ENCODE assay signal across 10 mouse cellular contexts in genomic region chr19:6532656-6533055, GRCm38 (mm10). TPM values are rescaled to one million over a fixed set of nuclear protein-coding genes. Genes with fewer than 3 reads are reported as not detected.
A peak's percentile ranks its signal among the peaks of the same experiment; 100 is the strongest.
DNase-seq lines count a peak whose midpoint lies in the region; ATAC-seq lines count a peak whose summit lies in the region.
"Had no signal": no experiment of that assay in that cellular context is flagged by ENCODE, and none has a peak within 500 bp of the region (broad histone marks: within the 10 kb centered on the region; RNA-seq: fewer than 3 reads in every experiment).

No protein-coding gene starts in this region.

- H3K4me1 ChIP-seq in embryonic facial prominence, embryonic 12.5 days, result peaks cover 27% of the 10 kb centered on the region
- H3K4me1 ChIP-seq in hindbrain, embryonic 13.5 days (replicated peaks), result peaks cover 75% of the 10 kb centered on the region
- H3K4me1 ChIP-seq in midbrain, embryonic 15.5 days, result peaks cover 56% of the 10 kb centered on the region

- H3K9me3 ChIP-seq in embryonic facial prominence, embryonic 12.5 days, result no peaks in the 10 kb centered on the region
- no peaks in the 10 kb centered on the region for H3K9me3 ChIP-seq in hindbrain, embryonic 13.5 days
- H3K9me3 ChIP-seq in midbrain, embryonic 15.5 days, result no peaks in the 10 kb centered on the region

- 7% methylated on average over 12 of the region's 13 CpGs for WGBS in embryonic facial prominence, embryonic 12.5 days
- WGBS in hindbrain, embryonic 13.5 days, result 8% methylated on average over 13 of the region's 13 CpGs
- WGBS in midbrain, embryonic 15.5 days, result 11% methylated on average over 12 of the region's 13 CpGs

- H3K4me2 ChIP-seq in embryonic facial prominence, embryonic 12.5 days (replicated peaks), result peak overlapping the region; percentile 73
- peak overlapping the region; percentile 64 for H3K4me2 ChIP-seq in hindbrain, embryonic 13.5 days
- H3K4me2 ChIP-seq in midbrain, embryonic 15.5 days, result peak overlapping the region; percentile 46

- H3K9ac ChIP-seq in embryonic facial prominence, embryonic 12.5 days, result no peak overlapping the region
- H3K9ac ChIP-seq in hindbrain, embryonic 13.5 days, result peak overlapping the region; percentile 76
- no peak overlapping the region for H3K9ac ChIP-seq in midbrain, embryonic 15.5 days
- H3K9ac ChIP-seq: liver, embryonic 14.5 days had no signal

- H3K36me3 ChIP-seq in embryonic facial prominence, embryonic 12.5 days, result no peaks in the 10 kb centered on the region
- H3K36me3 ChIP-seq in hindbrain, embryonic 13.5 days, result peaks cover 8% of the 10 kb centered on the region; the same call in 1 of the 2 replicates
- H3K36me3 ChIP-seq in midbrain, embryonic 15.5 days (replicated peaks), result no peaks in the 10 kb centered on the region

- peaks cover 51% of the 10 kb centered on the region for H3K27me3 ChIP-seq in embryonic facial prominence, embryonic 12.5 days
- no peaks in the 10 kb centered on the region for H3K27me3 ChIP-seq in hindbrain, embryonic 13.5 days
- no peaks in the 10 kb centered on the region for H3K27me3 ChIP-seq in midbrain, embryonic 15.5 days (replicated peaks)

- H3K4me3 ChIP-seq in embryonic facial prominence, embryonic 12.5 days, result 0 out of 2 replicates have a peak overlapping the region, but pooled peaks have one; percentile 42
- peak overlapping the region; percentile 39 for H3K4me3 ChIP-seq in hindbrain, embryonic 13.5 days
- peak overlapping the region; percentile 3; the same call in 1 of the 2 replicates for H3K4me3 ChIP-seq in midbrain, embryonic 15.5 days

- peak; percentile 39 to 57 for DNase-seq in heart, adult 18-20 months
- DNase-seq in heart, adult 8-10 months (ENCODE audit: low spot score), result no peak
- DNase-seq in thymus, postnatal 25 days, result no peak
- no peak for DNase-seq in right cerebral cortex, adult 18-20 months
- DNase-seq: cerebellum, adult 8-10 months had no signal

- H3K27ac ChIP-seq in embryonic facial prominence, embryonic 12.5 days, result no peak overlapping the region
- peak overlapping the region; percentile 88 for H3K27ac ChIP-seq in hindbrain, embryonic 13.5 days
- peak overlapping the region; percentile 64 for H3K27ac ChIP-seq in midbrain, embryonic 15.5 days
- H3K27ac ChIP-seq: liver, embryonic 14.5 days had no signal

- no peak for ATAC-seq in embryonic facial prominence, embryonic 12.5 days (ENCODE audit: insufficient number of reproducible peaks, insufficient read depth, low FRiP score, low TSS enrichment)
- ATAC-seq in hindbrain, embryonic 13.5 days (ENCODE audit: low FRiP score), result no peak
- ATAC-seq in midbrain, embryonic 15.5 days (replicated peaks), result no peak
- ATAC-seq in inflammation-experienced regulatory T-cells, adult 6 months, result no peak

RNA-seq across cellular contexts. Expression of gene Slc22a12, which starts 10.2 kb away (rescaled TPM):
- total RNA-seq in heart, adult 18-20 months (2021), result under 1 TPM in 1 of 2 experiments, not detected in 1; 0.22 TPM
- under 1 TPM in 1 of 4 experiments, not detected in 3; 0.28 TPM for total RNA-seq in heart, adult 8-10 months (2022)
- not detected in 2 replicates for polyA plus RNA-seq in embryonic facial prominence, embryonic 12.5 days (2016; fragmentation: Nextera tagmentation; extraction: Ambion mirVana)
- polyA plus RNA-seq in hindbrain, embryonic 13.5 days (2015; fragmentation: Nextera tagmentation; extraction: Ambion mirVana), result 0.10 and 0.23 TPM in 2 replicates
- polyA plus RNA-seq in midbrain, embryonic 15.5 days (2015; fragmentation: Nextera tagmentation; extraction: Ambion mirVana), result 0.17 and 0.32 TPM in 2 replicates
- not detected for polyA plus RNA-seq in inflammation-experienced regulatory T-cells, adult 6 months (2017; shearing (Covaris generic))
- polyA plus RNA-seq: liver, embryonic 14.5 days had no signal

Comparison
In these comparisons a context has a peak if more than half of its experiments do, and no peak if none do; other contexts are left out.
1. DNase-seq: peak in heart, adult 18-20 months (2 of 2); none in heart, adult 8-10 months (single experiment), thymus, postnatal 25 days (single experiment) and right cerebral cortex, adult 18-20 months (single experiment).
2. Peak in every context shown above with its lines, with median percentiles within 50 percentile points of each other: H3K4me2 ChIP-seq and H3K4me3 ChIP-seq.